Mouse (Mus musculus): Measurements from ENCODE around the gene Oaz1.
A peak's percentile ranks its signal among the peaks of the same experiment; 100 is the strongest.
"Not testable (repeated sequence)": the region's sequence is repeated elsewhere in the genome, so short reads cannot be mapped to it uniquely, and the experiment has no call there.

Oaz1 gene

DNA sequence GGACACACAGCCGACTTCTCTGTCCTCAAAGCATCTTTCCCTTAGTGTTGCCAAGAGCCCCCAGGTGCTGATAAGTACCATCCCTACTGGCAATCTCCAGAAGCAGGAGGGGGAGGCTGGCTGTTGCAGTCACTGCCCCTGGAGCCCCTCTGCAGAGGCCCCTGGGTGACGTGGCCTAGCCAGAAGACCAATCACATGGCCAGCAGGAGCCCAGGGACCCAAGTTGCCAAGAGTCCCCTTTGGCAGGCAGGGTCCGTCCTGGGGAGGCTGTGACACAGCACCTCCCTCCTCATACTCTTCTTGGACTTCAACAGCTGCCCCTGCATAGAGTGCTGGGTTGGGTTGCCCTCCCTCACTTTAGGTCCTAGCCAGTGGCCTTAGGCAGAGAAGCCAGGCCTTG is 23.5 kb upstream of the Oaz1 start:
- peak; percentile 90 for DNase-seq

DNA sequence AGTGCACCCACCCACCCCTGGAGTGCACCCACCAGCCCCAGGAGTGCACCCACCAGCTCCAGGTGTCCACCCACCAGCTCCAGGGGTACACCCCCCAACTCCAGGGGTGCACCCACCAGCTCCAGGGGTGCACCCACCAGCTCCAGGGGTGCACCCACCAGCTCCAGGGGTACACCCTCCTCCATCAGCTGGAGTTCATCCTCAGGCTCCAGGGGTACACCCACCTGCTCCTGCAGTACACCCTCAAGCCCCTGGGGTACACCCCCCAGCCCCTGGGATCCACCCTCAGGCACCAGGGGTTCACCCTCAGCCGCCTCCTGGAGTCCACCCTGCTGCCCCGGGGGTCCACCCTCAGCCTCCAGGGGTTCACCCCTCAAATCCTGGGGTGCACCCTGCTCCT is 22.1 kb upstream of the Oaz1 start:
- peak; percentile 93 for DNase-seq

DNA sequence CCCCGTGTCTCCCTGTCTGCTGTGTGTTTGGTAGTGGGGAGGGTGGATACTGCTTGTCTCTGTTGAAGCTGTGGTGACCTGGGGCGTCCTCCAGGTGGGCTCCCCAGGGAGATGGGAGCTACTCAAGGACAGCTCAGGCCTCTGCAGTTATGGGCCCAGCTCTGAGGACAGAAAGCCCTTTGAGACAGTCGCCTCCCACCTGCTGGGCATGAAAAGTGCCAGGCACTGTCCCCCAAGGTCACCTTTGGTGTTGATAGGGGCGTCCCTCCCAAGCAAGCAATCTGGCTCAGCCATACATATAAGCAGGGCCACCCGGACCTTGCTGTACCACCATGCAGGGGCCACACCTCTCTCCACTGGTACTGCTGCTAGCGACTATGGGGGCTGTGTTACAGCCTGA is 21.5 kb upstream of the Oaz1 start, which contains the start of gene Amh:
Amh (plus strand) TSS at position 328 of the 400 bp plus-strand sequence.
- DNase-seq, result no peak

DNA sequence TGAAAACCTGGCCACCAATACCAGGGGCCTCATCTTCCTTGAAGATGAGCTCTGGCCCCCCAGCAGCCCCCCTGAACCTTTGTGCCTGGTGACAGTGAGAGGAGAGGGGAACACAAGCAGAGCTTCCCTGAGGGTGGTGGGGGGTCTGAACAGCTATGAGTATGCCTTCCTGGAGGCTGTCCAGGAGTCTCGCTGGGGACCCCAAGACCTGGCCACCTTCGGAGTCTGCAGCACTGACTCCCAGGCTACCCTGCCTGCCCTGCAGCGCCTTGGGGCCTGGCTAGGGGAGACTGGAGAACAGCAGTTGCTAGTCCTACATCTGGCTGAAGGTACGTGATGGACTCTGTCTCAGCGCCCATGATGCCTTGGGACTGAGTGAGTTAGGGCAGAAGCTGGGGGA is 21.1 kb upstream of the Oaz1 start:
- DNase-seq, result no peak

DNA sequence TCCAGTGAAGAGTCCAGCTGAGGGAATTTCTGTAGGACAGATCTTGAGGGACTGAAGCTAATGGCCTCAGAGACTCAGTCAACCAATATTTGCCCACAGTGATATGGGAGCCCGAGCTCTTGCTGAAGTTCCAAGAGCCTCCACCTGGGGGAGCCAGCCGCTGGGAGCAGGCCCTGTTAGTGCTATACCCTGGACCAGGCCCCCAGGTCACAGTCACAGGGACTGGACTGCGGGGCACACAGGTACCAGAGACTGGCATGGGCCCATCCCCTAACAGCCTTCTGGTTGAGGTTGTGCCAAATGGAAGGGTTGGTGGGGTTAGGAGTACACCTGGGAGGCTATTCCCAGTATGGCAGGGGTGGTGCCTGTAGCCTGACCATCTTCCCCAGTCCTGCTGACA is 20.5 kb upstream of the Oaz1 start:
- peak; percentile 96 for DNase-seq

DNA sequence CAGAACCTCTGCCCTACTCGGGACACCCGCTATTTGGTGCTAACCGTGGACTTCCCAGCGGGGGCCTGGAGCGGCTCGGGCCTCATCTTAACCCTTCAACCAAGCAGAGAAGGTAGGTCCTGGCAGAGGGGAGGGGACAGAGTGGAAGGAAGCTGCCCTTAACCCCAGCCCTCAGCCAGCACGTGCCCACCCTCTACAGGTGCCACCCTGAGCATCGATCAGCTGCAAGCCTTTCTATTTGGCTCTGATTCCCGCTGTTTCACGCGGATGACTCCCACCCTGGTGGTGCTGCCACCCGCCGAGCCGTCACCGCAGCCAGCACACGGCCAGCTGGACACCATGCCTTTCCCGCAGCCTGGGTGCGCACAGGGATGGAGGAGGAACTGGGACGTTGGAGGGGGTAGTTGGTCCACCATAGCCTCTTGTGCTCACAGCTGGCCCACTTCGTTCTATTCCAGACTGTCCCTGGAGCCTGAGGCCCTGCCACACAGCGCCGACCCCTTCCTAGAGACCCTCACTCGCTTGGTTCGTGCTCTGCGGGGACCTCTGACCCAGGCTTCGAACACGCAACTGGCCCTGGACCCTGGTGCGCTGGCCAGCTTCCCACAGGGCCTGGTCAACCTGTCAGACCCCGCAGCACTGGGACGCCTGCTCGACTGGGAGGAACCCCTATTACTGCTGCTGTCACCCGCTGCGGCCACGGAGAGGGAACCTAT is 20.0 kb upstream of the Oaz1 start:
- DNase-seq, result peak; percentile 92

DNA sequence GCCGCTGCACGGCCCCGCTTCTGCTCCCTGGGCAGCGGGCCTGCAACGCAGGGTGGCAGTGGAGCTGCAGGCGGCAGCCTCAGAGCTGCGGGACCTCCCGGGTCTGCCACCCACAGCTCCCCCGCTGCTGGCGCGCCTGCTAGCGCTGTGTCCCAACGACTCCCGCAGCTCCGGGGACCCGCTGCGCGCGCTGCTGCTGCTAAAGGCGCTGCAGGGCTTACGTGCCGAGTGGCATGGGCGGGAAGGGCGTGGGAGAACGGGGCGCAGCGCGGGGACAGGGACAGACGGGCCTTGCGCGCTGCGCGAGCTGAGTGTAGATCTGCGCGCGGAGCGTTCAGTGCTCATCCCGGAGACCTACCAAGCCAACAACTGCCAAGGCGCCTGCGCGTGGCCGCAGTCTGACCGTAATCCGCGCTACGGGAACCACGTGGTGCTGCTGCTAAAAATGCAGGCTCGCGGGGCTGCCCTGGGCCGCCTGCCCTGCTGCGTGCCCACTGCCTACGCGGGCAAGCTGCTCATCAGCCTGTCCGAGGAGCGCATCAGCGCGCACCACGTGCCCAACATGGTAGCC is 19.3 kb upstream of the Oaz1 start:
- peak; percentile 98 for DNase-seq

DNA sequence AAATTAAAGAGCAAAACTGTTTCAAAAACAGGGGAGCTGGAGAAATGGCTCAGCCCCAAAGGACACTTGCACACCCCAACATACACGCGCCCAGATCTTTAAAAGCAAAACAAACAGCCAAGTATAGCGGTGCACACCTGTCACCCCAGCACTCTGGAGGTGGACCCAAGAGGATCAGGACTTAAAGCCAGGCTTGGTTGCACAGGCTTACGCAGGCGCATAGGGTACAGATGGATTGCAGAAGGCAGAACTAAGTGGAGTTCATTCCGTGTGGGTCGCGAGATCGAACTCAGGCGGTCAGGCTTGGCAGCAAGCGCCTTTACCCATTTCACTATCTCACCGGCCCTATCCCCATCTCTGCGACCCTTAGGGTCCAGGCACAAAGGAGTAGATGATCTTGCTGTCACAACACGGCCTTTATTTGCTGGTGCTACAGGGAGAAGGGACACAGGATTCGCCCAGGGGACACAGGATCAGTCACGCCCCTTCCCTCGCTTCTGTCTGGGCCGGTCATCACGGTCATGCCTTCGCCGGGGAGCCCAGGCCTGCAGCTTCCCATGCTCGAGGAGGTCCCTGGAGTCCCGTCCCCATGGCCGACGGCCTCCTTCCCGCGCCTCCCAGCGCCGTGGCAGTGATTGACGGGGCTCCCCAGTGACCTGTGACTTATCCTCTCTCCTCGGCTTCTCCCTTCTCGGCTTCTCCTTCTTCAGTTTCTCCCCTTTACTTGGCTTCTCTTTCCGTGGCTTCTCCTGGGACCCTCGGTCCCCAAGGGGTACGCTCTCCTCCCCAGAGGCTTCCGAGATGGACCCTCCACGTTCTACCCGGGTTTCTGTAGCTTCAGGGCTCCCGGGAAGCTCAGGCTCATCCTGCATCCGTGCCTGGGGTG is 18.1 kb upstream of the Oaz1 start:
- peak; percentile 94 for DNase-seq

DNA sequence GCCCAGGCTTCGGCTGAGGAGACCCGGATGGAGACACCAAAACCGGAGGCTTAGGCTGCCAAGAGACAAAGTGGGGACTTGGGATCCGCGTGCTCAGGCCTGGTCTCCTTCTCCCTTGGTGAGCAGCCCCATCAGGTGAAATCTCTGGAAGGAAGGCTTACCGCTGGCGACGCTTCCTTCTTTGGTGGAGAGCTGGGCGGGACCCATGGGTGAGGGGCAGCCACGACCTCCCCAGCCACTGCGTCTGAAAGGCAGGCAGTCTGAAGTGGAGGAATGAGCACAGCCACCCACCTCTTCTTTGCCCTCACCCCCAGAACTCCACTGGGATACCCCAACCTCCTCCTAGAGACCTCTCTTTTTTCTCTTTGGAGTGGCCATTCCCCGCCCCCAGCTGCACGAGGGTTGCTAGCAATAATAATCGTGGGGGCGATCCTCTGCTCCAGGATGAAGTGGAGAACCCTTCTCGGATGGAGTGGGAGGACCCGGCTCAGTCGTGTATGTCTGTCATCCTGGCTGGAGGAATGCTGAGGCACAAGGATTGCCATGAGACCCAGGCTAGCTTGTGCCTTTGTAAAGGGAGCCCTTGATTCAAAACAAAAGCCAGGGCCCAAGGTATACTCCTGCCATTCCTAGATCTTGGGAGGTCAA is 17.3 kb upstream of the Oaz1 start:
- DNase-seq, result no peak

DNA sequence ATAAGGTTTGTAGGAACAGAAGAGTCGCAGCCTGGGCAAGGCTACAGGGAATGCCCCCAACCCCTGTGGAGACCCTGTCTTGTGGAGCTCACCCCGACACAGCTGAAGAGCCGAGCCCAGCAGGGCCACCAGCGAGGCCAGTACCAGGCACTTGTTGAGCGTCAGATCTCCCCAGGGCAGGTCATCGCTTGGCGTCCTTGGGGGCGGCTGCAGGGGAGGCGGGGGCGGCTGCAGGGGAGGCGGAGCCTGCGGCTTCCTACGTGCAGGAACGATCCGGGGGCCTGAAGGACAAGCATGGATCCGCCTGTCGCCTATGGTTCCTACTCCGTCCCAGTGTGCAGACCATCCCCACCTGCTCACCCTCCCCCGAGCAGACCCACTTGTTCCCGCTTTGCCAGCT is 16.4 kb upstream of the Oaz1 start:
- DNase-seq, result no peak

DNA sequence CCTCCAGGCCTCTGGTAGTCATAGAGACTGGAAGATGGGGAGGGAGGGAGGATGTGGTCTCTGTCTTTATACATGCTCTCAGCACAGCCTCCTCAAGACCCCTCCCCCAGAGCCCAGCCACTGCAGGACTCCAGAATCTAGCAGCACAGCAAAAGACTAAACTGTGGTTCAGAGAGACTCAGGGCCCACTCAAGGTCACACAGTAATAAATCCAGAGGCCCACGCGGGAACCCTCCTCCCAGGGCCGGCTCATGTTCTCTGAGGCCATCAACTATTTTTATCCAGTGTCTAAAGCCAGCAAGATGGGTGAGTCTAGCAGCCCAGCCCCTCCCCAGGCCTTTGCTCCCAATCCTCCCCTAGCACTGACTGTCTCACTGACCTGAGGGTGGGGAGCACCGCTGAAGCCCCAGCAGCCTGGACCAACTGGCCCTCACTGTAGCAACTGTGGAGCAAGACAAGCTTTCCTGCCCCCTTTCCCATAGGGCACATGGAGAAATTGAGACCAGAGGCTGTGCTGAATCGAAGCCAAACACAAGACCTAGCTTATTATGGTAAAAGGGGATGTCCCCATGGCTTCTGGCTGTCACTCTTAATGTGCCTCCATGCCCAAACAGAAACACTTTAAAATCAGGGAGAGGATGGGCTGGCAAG is 13.9 kb upstream of the Oaz1 start:
- DNase-seq, result no peak

DNA sequence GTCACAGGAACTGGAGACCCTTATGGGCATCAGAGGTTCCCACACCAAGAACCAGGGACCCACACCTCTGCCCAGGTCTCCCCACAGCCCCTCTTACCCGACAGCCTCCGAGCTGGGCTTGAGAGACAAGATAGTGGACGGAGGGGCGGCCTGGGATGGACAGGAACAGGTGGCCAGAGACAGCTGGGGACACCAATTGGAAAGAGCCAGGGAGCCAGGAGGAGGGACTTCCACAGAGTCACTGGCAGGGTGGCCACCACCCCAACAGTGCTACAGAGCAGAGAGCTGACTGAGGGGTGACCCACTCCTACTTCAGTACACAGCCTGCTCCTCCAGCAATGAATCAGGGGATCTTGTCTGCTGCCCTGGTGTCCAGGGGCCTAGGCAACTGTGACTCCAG is 13.1 kb upstream of the Oaz1 start, which contains the start of gene Jsrp1:
Jsrp1 (minus strand) TSS at position 133 of the 400 bp plus-strand sequence.
- no peak for DNase-seq

DNA sequence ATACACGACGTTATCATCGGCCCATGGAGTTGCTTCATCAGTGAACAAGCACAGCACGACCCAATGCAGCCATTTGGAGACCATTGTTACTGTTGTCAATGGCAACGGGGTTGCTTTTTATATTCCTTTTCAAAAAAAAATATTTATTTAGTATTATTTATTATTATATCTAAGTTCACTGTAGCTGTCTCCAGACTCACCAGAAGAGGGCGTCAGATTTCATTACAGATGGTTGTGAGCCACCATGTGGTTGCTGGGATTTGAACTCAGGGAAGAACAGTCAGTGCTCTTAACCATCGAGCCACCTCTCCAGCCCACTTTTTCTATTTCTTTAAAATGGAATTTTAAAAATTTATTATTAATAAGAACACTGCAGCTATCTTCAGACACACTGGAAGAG is 11.7 kb upstream of the Oaz1 start:
- no peak for DNase-seq

DNA sequence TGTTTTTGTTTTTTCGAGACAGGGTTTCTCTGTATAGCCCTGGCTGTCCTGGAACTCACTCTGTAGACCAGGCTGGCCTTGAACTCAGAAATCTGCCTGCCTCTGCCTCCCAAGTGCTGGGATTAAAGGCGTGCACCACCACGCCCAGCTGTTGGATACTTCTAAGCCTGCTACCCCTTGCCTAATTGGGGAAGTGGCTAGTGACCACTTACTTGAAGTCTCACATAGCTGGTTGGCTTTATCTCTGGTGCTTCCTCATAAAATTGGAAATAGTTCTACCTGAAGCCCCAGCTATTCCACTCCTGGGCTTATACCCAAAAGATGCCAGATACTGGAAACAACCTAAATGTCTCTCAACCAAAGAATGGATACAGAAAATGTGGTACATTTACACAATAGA is 10.2 kb upstream of the Oaz1 start:
- DNase-seq, result not testable (repeated sequence)

DNA sequence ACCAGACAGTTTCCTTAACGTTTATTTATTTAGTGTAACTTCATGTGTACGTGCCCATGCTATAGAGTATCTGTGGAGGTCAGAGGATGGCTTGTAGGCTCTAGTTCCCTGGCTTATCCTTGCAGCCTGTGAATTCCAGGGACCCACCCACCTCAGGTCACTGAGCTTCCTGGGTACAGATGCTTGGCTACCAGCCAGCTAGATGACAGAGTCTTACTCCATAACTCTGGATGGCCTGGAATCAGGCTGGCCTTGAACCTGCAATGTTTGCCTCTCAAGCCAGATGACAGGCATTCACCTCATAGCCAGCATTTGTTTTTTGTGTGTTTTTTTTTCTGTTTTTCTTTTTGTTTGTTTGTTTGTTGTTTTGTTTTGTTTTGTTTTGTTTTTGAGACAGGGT is 9.3 kb upstream of the Oaz1 start:
- DNase-seq, result no peak

DNA sequence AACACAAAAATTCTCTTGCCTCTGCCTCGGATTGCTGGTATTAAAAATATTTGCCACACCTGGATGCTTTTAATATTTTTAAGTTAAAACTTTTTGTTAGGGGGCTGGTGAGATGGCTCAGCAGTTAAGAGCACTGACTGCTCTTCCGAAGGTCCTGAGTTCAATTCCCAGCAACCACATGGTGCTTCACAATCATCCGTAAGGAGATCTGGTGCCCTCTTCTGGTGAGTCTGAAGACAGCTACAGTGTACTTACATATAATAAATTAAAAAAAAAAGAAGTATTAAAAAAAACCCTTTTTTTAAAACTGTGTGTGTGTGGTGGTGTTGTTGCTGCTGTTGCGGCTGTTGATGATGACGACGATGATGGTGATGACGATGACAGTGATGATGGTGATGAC is 8.5 kb upstream of the Oaz1 start:
- DNase-seq, result not testable (repeated sequence)

DNA sequence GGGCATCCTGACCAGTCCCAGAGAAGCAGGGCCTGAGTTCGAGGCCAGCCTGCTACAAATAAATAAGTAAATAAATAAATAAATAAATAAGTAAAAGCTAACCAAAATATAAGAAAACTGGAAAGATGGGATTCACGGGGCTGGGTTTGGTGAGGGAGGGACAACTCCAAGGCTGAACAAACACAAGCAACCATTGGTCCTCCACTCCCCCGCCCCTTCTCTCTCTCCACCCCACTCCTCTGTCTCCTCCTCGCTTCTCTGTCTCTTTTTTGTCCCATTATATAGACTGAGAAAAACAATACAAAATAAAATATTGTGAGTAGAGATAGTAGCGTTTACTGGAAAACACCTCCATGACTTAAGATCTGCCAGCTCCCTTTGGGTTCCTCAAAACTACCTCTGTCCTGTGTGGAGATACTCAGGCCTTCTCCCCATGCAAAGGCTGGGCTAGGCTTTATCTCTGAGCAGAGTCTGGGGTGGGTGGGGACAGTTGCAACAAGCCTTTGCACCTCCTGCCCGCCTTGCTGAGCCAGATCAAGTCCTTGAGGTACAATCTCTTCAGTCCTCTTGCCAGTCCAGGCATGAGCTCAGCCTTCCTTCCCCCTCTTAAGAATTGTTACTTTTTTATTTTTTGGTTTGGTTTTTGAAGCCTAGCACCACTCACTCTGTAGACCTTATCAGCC is 7.7 kb upstream of the Oaz1 start:
- DNase-seq, result no peak

DNA sequence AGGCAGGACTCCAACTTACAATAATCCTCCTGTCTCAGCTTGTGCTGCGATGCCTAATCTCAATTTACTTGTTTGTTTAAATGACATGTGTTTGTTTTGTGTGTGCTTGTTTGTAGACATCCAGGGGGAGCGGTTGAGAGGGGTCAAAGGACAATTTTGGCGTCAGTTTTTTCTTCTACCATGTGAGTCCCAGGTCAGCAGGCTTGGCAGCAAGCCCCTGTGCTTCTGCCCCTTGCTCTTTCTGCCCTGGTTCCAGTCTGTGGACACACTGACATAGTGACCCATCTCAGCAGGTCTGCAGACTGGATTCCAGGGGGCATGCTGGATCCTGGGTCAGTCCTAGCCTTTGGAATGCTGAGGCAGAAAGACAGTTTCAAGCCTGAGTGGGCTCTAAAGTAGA is 7.0 kb upstream of the Oaz1 start:
- no peak for DNase-seq

DNA sequence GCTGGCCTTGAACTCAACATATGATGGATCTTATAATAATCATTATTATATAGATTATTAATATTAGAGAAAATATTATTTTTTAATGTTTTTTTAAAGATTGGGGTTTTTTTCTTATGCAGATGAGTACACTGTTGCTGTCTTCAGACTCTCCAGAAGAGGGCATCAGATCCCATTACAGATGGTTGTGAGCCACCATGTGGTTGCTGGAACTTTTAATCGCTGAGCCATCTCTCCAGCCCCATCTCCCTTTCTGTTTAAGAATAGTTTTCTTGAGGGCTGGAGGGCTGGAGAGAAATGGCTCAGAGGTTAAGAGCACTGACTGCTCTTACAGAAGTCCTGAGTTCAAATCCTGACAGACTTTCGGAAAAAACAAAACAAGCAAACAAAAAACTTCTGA is 4.5 kb upstream of the Oaz1 start:
- no peak for DNase-seq

DNA sequence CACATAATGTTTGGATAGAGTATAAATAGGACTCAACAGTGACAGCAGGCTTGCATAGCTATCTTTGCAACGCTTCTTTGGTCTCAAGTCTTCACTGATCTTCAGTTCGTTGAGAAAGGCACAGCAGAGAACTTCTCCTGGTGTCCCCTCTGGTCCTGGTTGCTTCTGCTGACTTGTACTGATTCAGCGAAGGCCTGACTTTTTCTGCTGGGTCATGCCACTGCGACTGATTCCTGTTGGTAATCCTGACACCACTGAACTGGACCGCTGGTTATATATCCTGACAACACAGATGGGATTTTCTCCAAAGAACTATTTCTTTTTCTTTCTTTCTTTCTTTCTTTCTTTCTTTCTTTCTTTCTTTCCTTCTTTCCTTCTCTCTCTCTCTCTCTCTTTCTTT is 3.9 kb upstream of the Oaz1 start:
- no peak for DNase-seq

DNA sequence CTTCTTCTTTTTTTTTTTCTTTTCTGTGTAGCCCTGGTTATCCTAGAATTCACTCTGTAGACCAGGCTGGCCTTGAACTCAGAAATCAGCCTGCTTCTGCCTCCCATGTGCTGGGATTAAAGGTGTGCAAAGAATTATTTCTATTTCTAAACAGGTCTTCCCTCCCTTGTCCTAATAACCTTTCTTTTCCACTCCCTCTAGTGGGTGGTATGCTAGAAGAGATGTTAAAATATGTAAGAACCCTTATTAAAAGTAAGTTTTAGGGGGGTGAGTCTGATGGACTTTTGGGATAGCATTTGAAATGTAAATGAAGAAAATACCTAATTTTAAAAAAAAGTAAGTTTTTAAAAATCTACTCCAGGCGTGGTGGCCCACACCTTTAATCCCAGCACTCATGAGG is 3.1 kb upstream of the Oaz1 start:
- DNase-seq, result no peak
